27 mouse cellular contexts compared by ENCODE assay signal in the genomic region with DNA sequence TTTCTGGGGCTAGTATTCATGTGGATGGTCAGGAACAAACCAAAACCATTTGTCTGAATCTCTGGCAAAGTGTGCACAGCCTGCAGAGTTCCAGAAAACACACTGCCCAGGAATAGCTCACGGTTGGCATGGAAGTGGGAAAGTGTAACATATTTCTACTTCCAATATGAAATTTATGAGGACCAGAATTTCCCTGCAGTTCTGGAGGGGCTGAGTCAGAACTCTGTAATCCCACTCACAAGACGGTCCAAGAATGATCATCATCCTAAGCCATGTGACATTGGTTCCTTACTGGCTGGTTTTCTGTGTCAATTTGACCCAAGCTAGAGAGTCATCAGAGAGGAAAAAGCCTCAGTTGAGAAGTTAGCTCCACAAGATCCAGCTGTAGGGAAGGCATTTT.
"Had no signal": no experiment of that assay in that cellular context is flagged by ENCODE, and none has a peak within 500 bp of the region (broad histone marks: within the 10 kb centered on the region; RNA-seq: fewer than 3 reads in every experiment).

No protein-coding gene starts in this region.

- H3K4me2 ChIP-seq: kidney, embryonic 15.5 days; limb, embryonic 12.5 days; limb, embryonic 15.5 days; liver, embryonic 11.5 days; lung, embryonic 14.5 days; midbrain, embryonic 13.5 days; neural tube, embryonic 13.5 days; stomach, embryonic 15.5 days had no signal

- H3K9ac ChIP-seq: kidney, embryonic 15.5 days; limb, embryonic 12.5 days; limb, embryonic 15.5 days; liver, embryonic 14.5 days; liver, postnatal 0 days; lung, embryonic 14.5 days; midbrain, embryonic 13.5 days; neural tube, embryonic 13.5 days; stomach, embryonic 15.5 days had no signal

- H3K27ac ChIP-seq: kidney, embryonic 15.5 days; limb, embryonic 12.5 days; limb, embryonic 15.5 days; liver, embryonic 14.5 days; midbrain, embryonic 10.5 days; midbrain, embryonic 13.5 days; neural tube, embryonic 13.5 days; stomach, embryonic 15.5 days had no signal

- H3K4me3 ChIP-seq: kidney, embryonic 15.5 days; limb, embryonic 12.5 days; limb, embryonic 15.5 days; megakaryocyte, embryonic 14.5 days; midbrain, embryonic 10.5 days; midbrain, embryonic 13.5 days; myocyte; neural tube, embryonic 13.5 days; stomach, embryonic 15.5 days had no signal

- H3K9me3 ChIP-seq: kidney, embryonic 15.5 days; limb, embryonic 12.5 days; limb, embryonic 15.5 days; midbrain, embryonic 10.5 days; midbrain, embryonic 13.5 days; neural tube, embryonic 13.5 days; stomach, embryonic 15.5 days had no signal

- H3K36me3 ChIP-seq: kidney, embryonic 15.5 days; limb, embryonic 12.5 days; limb, embryonic 15.5 days; midbrain, embryonic 10.5 days; midbrain, embryonic 13.5 days; neural tube, embryonic 13.5 days; stomach, embryonic 15.5 days had no signal

- DNase-seq: kidney, adult 2 months; kidney, postnatal 10 days; kidney, postnatal 36 days; layer of hippocampus, adult 9-11 months; left cerebral cortex, postnatal 4 days; liver, postnatal 0 days; lung, embryonic 14.5 days; lung, postnatal 36 days; retina, postnatal 1 day; right cerebral cortex, postnatal 4 days; spleen, adult 18-20 months; thymus, adult 18-20 months; thymus, postnatal 4 days had no signal

- ATAC-seq: intestine, postnatal 0 days; liver, postnatal 0 days; lung, postnatal 0 days; midbrain, embryonic 13.5 days; midbrain, embryonic 16.5 days had no signal
